Mouse (Mus musculus) limb, embryonic 14.5 days (tissue): ENCODE results near the gene Kcnip1. TPM values are rescaled to one million over a fixed set of nuclear protein-coding genes. Genes with fewer than 3 reads are reported as not detected.

ENCODE experiments used
- ATAC-seq: fragments of 200-750 bp; cut with Nextera tagmentation; 2 replicates; pipeline ENCODE4 v1.8.0; 2017; ENCODE audit warnings: low read depth, moderate number of reproducible peaks, moderate TSS enrichment; ENCODE audit not compliant: low FRiP score
- DNase-seq: peaks from one replicate; pipeline ENCODE4 v3.0.0-alpha.2; 2015; ENCODE audit warnings: low spot score
- H3K27ac ChIP-seq: fragments of 300-500 bp; sonication (generic); replicated peaks from 2 replicates; pipeline ENCODE4 v1.5.1; 2014; ENCODE audit warnings: low read depth, mild to moderate bottlenecking, low read length, moderate library complexity, mixed read lengths
- H3K27me3 ChIP-seq: fragments of 300-500 bp; sonication (generic); 2 replicates; pipeline ENCODE4 v1.6.1; 2014; ENCODE audit warnings: low read length, mixed read lengths; ENCODE audit not compliant: control insufficient read depth, insufficient read depth
- H3K36me3 ChIP-seq: fragments of 300-500 bp; sonication (generic); 2 replicates; pipeline ENCODE4 v1.6.1; 2014; ENCODE audit warnings: mild to moderate bottlenecking, low read length, moderate library complexity, mixed read lengths; ENCODE audit not compliant: control insufficient read depth, insufficient read depth
- H3K4me1 ChIP-seq: fragments of 300-500 bp; sonication (generic); 2 replicates; pipeline ENCODE4 v1.6.1; 2014; ENCODE audit warnings: antibody characterized with exemption, low read length, mixed read lengths; ENCODE audit not compliant: control insufficient read depth, insufficient read depth
- H3K4me2 ChIP-seq: fragments of 300-500 bp; sonication (generic); replicated peaks from 2 replicates; pipeline ENCODE4 v1.6.1; 2014; ENCODE audit warnings: low read depth, mild to moderate bottlenecking, low read length, moderate library complexity; ENCODE audit not compliant: severe bottlenecking
- H3K4me3 ChIP-seq: fragments of 300-500 bp; sonication (generic); replicated peaks from 2 replicates; pipeline ENCODE4 v1.5.1; 2014; ENCODE audit warnings: low read length
- H3K9ac ChIP-seq: fragments of 300-500 bp; sonication (generic); 2 replicates; pipeline ENCODE4 v1.6.1; 2014; ENCODE audit warnings: mild to moderate bottlenecking, low read depth, low read length, moderate library complexity; ENCODE audit not compliant: severe bottlenecking
- H3K9me3 ChIP-seq: fragments of 300-500 bp; sonication (generic); 2 replicates; pipeline ENCODE4 v1.6.1; 2016; ENCODE audit warnings: low read length; ENCODE audit not compliant: control insufficient read depth
- POLR2A ChIP-seq: fragments of 200-500 bp; IDR thresholded peaks from 2 replicates; pipeline ENCODE4 v1.8.0; 2012; ENCODE audit warnings: inconsistent platforms, mild to moderate bottlenecking, moderate library complexity, borderline replicate concordance; ENCODE audit not compliant: insufficient read depth, insufficient read length; ENCODE audit errors: extremely low read depth
- WGBS: fragments of 180-500 bp; shearing (Covaris S2); extraction: QIAGEN DNeasy Blood & Tissue Kit; methylation state at CpG from one replicate; pipeline ENCODE4 v1.1.7; 2014; 5-methylcytosine and 5-hydroxymethylcytosine counted together
- polyA plus RNA-seq, 2 experiments: library from polyadenylated mRNA; depleted of rRNA in 1 of 2; stranded (reverse) in 1 of 2; unstranded in 1 of 2; fragments of >200 nt; fragmentation: Nextera tagmentation in 1 of 2; extraction: Ambion mirVana in 1 of 2; gene quantifications; 2 replicates each; pipeline versions ENCODE4 v1.2.1 to v1.2.3; 2012 to 2014

Kcnip1 gene
- polyA plus RNA-seq, 2 experiments: 3.4 to 5.0 TPM

GRCm38 (mm10) chr11:33607784-33608183 lies 385.2 kb downstream of the Kcnip1 start:
- no peaks in the 10 kb centered on the region for H3K27me3 ChIP-seq
- H3K4me1 ChIP-seq: no peaks in the 10 kb centered on the region
- no peaks in the 10 kb centered on the region for H3K36me3 ChIP-seq
- no peak for TF ChIP-seq POLR2A
- no peak overlapping the region for H3K9ac ChIP-seq
- no peak overlapping the region for H3K4me3 ChIP-seq
- no peak overlapping the region for H3K27ac ChIP-seq
- no peak overlapping the region for H3K4me2 ChIP-seq
- DNase-seq: peak; percentile 45
- peak; percentile 88 for ATAC-seq
- H3K9me3 ChIP-seq: no peaks in the 10 kb centered on the region
- WGBS: 5% methylated on average over 3 of the region's 3 CpGs

GRCm38 (mm10) chr11:33603174-33603573 lies 389.8 kb downstream of the Kcnip1 start:
- Histone ChIP-seq H3K27ac (no peak overlapping the region), H3K36me3 (no peaks in the 10 kb centered on the region), H3K4me1 (no peaks in the 10 kb centered on the region), H3K4me3 (no peak overlapping the region), H3K9me3 (no peaks in the 10 kb centered on the region), H3K9ac (no peak overlapping the region), H3K27me3 (no peaks in the 10 kb centered on the region), H3K4me2 (no peak overlapping the region)
- ATAC-seq: no peak
- TF ChIP-seq POLR2A: no peak
- no peak for DNase-seq
- 77% methylated on average over 2 of the region's 2 CpGs for WGBS

GRCm38 (mm10) chr11:33598986-33599385 lies 394.0 kb downstream of the Kcnip1 start, which contains the start of gene D130052B06Rik:
TSS of gene D130052B06Rik (plus strand) at chr11:33599302.
- peak; percentile 44 for DNase-seq

GRCm38 (mm10) chr11:33596655-33597054 lies 396.3 kb downstream of the Kcnip1 start:
- Histone ChIP-seq H3K4me2 (no peak overlapping the region), H3K4me1 (no peaks in the 10 kb centered on the region), H3K27me3 (no peaks in the 10 kb centered on the region), H3K9me3 (no peaks in the 10 kb centered on the region), H3K9ac (no peak overlapping the region), H3K36me3 (no peaks in the 10 kb centered on the region), H3K4me3 (no peak overlapping the region), H3K27ac (no peak overlapping the region)
- ATAC-seq (no peak), DNase-seq (no peak)
- TF ChIP-seq POLR2A: no peak
- WGBS: 77% methylated on average over 4 of the region's 4 CpGs

More at GRCm38 (mm10) chr11:33598986-33599385, 394.0 kb downstream of the Kcnip1 start, which contains the start of gene D130052B06Rik:
- no peaks in the 10 kb centered on the region for H3K36me3 ChIP-seq
- 72% methylated on average over 4 of the region's 4 CpGs for WGBS
- no peak within 1 kb of the TSS for H3K9ac ChIP-seq
- H3K4me1 ChIP-seq: no peaks in the 10 kb centered on the region
- H3K4me3 ChIP-seq: no peak within 1 kb of the TSS
- no peak for ATAC-seq
- no peaks in the 10 kb centered on the region for H3K27me3 ChIP-seq
- no peak within 1 kb of the TSS for H3K27ac ChIP-seq
- no peak for TF ChIP-seq POLR2A
- H3K9me3 ChIP-seq: no peaks in the 10 kb centered on the region
- H3K4me2 ChIP-seq: no peak within 1 kb of the TSS

- Histone ChIP-seq H3K36me3 (no peaks in the 10 kb centered on the region), H3K9ac (no peak overlapping the region), H3K4me3 (no peak overlapping the region), H3K4me2 (no peak overlapping the region), H3K27me3 (no peaks in the 10 kb centered on the region), H3K9me3 (no peaks in the 10 kb centered on the region), H3K27ac (no peak overlapping the region), H3K4me1 (no peaks in the 10 kb centered on the region)
- no peak for DNase-seq
- 83% methylated on average over 4 of the region's 4 CpGs for WGBS
- ATAC-seq: no peak
- no peak for TF ChIP-seq POLR2A
These were observed 400.1 kb downstream of the Kcnip1 start for GRCm38 (mm10) chr11:33592826-33593225.

- H3K9me3 ChIP-seq: no peaks in the 10 kb centered on the region
- no peak for DNase-seq
These were observed 402.2 kb downstream of the Kcnip1 start for GRCm38 (mm10) chr11:33590771-33591170.

More at GRCm38 (mm10) chr11:33590771-33591170, 402.2 kb downstream of the Kcnip1 start:
- no peaks in the 10 kb centered on the region for H3K36me3 ChIP-seq
- no peaks in the 10 kb centered on the region for H3K27me3 ChIP-seq
- no peaks in the 10 kb centered on the region for H3K4me1 ChIP-seq
- ATAC-seq: no peak
- H3K4me3 ChIP-seq: no peak overlapping the region
- TF ChIP-seq POLR2A: no peak
- 87% methylated on average over 3 of the region's 3 CpGs for WGBS
- H3K27ac ChIP-seq: no peak overlapping the region
- H3K4me2 ChIP-seq: no peak overlapping the region
- no peak overlapping the region for H3K9ac ChIP-seq
